ENCODE assay signal across 29 mouse cellular contexts in genomic region chr4:47022804-47023603, GRCm38 (mm10). TPM values are rescaled to one million over a fixed set of nuclear protein-coding genes. Genes with fewer than 3 reads are reported as not detected.
A peak's percentile ranks its signal among the peaks of the same experiment; 100 is the strongest.
DNase-seq lines count a peak whose midpoint lies in the region; ATAC-seq lines count a peak whose summit lies in the region.
"Had no signal": no experiment of that assay in that cellular context is flagged by ENCODE, and none has a peak within 500 bp of the region (broad histone marks: within the 10 kb centered on the region; RNA-seq: fewer than 3 reads in every experiment).

No protein-coding gene starts in this region.

- no peak overlapping the region for H3K4me2 ChIP-seq in heart, embryonic 14.5 days (ENCODE audit: low read length)
- no peak overlapping the region for H3K4me2 ChIP-seq in kidney, embryonic 16.5 days (replicated peaks; ENCODE audit: low read depth, low read length)
- H3K4me2 ChIP-seq in forebrain, embryonic 12.5 days = no peak overlapping the region
- H3K4me2 ChIP-seq: embryonic facial prominence, embryonic 13.5 days; forebrain, embryonic 13.5 days; heart, embryonic 11.5 days; heart, embryonic 15.5 days; hindbrain, embryonic 14.5 days had no signal

- no peak for DNase-seq in heart, postnatal 4 days
- DNase-seq in kidney, adult 18-20 months = no peak
- DNase-seq: adrenal gland, postnatal 10 days; adrenal gland, postnatal 36 days; B cell, adult 2 months; cerebellum, adult 18-20 months; cerebellum, adult 9-10 months; cerebellum, postnatal 14 days; gastrocnemius, postnatal 10 days; gastrocnemius, postnatal 36 days; heart, adult 11 months; heart, postnatal 10 days; heart, postnatal 36 days had no signal

- no peaks in the 10 kb centered on the region; the same call in 1 of the 2 replicates for H3K27me3 ChIP-seq in heart, embryonic 14.5 days (ENCODE audit: control insufficient read depth, insufficient read depth, low read length)
- H3K27me3 ChIP-seq in kidney, embryonic 16.5 days (ENCODE audit: insufficient read depth, low read length) = no peaks in the 10 kb centered on the region
- H3K27me3 ChIP-seq in forebrain, embryonic 12.5 days = no peaks in the 10 kb centered on the region
- H3K27me3 ChIP-seq: embryonic facial prominence, embryonic 13.5 days; forebrain, embryonic 13.5 days; heart, embryonic 15.5 days; Patski had no signal

- H3K4me3 ChIP-seq in heart, embryonic 14.5 days (ENCODE audit: control insufficient read depth in 1 of 2, insufficient read depth in 1 of 2, low read depth in 1 of 2, low read length in 2 of 2) = no peak overlapping the region
- no peak overlapping the region for H3K4me3 ChIP-seq in kidney, embryonic 16.5 days (ENCODE audit: low read length)
- H3K4me3 ChIP-seq in forebrain, embryonic 12.5 days (replicated peaks) = no peak overlapping the region
- H3K4me3 ChIP-seq: embryonic facial prominence, embryonic 13.5 days; erythroblast, embryonic 14.5 days; forebrain, embryonic 13.5 days; heart, embryonic 15.5 days had no signal

- no peak overlapping the region for H3K9ac ChIP-seq in heart, embryonic 14.5 days (ENCODE audit: low read length)
- H3K9ac ChIP-seq in kidney, embryonic 16.5 days (replicated peaks; ENCODE audit: low read length) = no peak overlapping the region
- H3K9ac ChIP-seq in forebrain, embryonic 12.5 days = no peak overlapping the region
- H3K9ac ChIP-seq: embryonic facial prominence, embryonic 13.5 days; forebrain, embryonic 13.5 days; heart, embryonic 15.5 days; hindbrain, embryonic 14.5 days had no signal

- H3K4me1 ChIP-seq in heart, embryonic 14.5 days (ENCODE audit: control insufficient read depth in 2 of 2, insufficient read depth in 2 of 2, low read length in 2 of 2) = peaks cover 5 to 10% of the 10 kb centered on the region in 2 experiments; a peak in 1 of 4 replicates
- no peaks in the 10 kb centered on the region for H3K4me1 ChIP-seq in kidney, embryonic 16.5 days (ENCODE audit: insufficient read depth, low read length)
- no peaks in the 10 kb centered on the region for H3K4me1 ChIP-seq in forebrain, embryonic 12.5 days
- H3K4me1 ChIP-seq: embryonic facial prominence, embryonic 13.5 days; forebrain, embryonic 13.5 days; heart, embryonic 15.5 days had no signal

- H3K9me3 ChIP-seq in heart, embryonic 14.5 days (ENCODE audit: control insufficient read depth, low read length) = no peaks in the 10 kb centered on the region
- H3K9me3 ChIP-seq in kidney, embryonic 16.5 days (ENCODE audit: low read length) = no peaks in the 10 kb centered on the region
- H3K9me3 ChIP-seq in forebrain, embryonic 12.5 days = no peaks in the 10 kb centered on the region
- H3K9me3 ChIP-seq: embryonic facial prominence, embryonic 13.5 days; forebrain, embryonic 13.5 days; heart, embryonic 15.5 days had no signal

- ATAC-seq in heart, embryonic 14.5 days (ENCODE audit: insufficient number of reproducible peaks, insufficient read depth, low FRiP score, low read depth) = peak; percentile 15; the same call in 1 of the 2 replicates
- peak; percentile 75 for ATAC-seq in kidney, embryonic 16.5 days (ENCODE audit: low FRiP score, low TSS enrichment)
- ATAC-seq in megakaryocyte, adult 5-6 weeks (ENCODE audit: poor library complexity, severe bottlenecking) = peak; percentile 64
- ATAC-seq in forebrain, embryonic 12.5 days (ENCODE audit: low FRiP score) = no peak
- ATAC-seq: forebrain, embryonic 13.5 days; forebrain, embryonic 16.5 days; hindbrain, postnatal 0 days; inflammation-experienced regulatory T-cells, adult 6 months; Patski had no signal

- 54% methylated on average over 10 of the region's 10 CpGs for WGBS in heart, embryonic 14.5 days
- WGBS in kidney, embryonic 16.5 days = 57% methylated on average over 10 of the region's 10 CpGs
- 85% methylated on average over 10 of the region's 10 CpGs for WGBS in forebrain, embryonic 12.5 days

- H3K36me3 ChIP-seq in heart, embryonic 14.5 days (ENCODE audit: control insufficient read depth, insufficient read depth, low read length) = peaks cover 6% of the 10 kb centered on the region; the same call in 1 of the 2 replicates
- H3K36me3 ChIP-seq in kidney, embryonic 16.5 days (ENCODE audit: insufficient read depth, low read length) = peaks cover 14% of the 10 kb centered on the region
- H3K36me3 ChIP-seq in forebrain, embryonic 12.5 days (replicated peaks) = peaks cover 11% of the 10 kb centered on the region
- H3K36me3 ChIP-seq: G1E; heart, embryonic 15.5 days had no signal

- no peak overlapping the region for H3K27ac ChIP-seq in heart, embryonic 14.5 days (replicated peaks in 1 of 2; ENCODE audit: control insufficient read depth in 1 of 2, insufficient read depth in 1 of 2, low read depth in 2 of 2, low read length in 2 of 2)
- H3K27ac ChIP-seq in kidney, embryonic 16.5 days (ENCODE audit: low read length) = no peak overlapping the region
- H3K27ac ChIP-seq in forebrain, embryonic 12.5 days = no peak overlapping the region
- H3K27ac ChIP-seq: embryonic facial prominence, embryonic 13.5 days; forebrain, embryonic 13.5 days; heart, embryonic 15.5 days; hindbrain, embryonic 14.5 days; hindbrain, postnatal 0 days had no signal

RNA-seq across cellular contexts. Expression of gene Gabbr2, which starts 31.3 kb away (rescaled TPM):
- 0.03 and 0.08 TPM in 2 replicates for polyA plus RNA-seq in heart, embryonic 14.5 days (2014; fragmentation: Nextera tagmentation; extraction: Ambion mirVana)
- total RNA-seq in heart, postnatal 4 days (2021) = under 1 TPM in 1 of 2 experiments, not detected in 1; 0.19 TPM
- 0.11 and 0.13 TPM in 2 replicates for polyA plus RNA-seq in kidney, embryonic 16.5 days (2015; fragmentation: Nextera tagmentation; extraction: Ambion mirVana)
- total RNA-seq in megakaryocyte, adult 5-6 weeks (2015) = 0.02 TPM in 1 of 2 replicates, not detected in the other
- total RNA-seq in megakaryocyte, adult 5-6 weeks (2017) = not detected in 2 replicates
- polyA plus RNA-seq in forebrain, embryonic 12.5 days (2016; fragmentation: Nextera tagmentation; extraction: Ambion mirVana) = 0.51 and 0.53 TPM in 2 replicates
- total RNA-seq: CH12.LX; heart, postnatal 36 days had no signal
- polyA plus RNA-seq: erythroblast, embryonic 14.5 days; G1E; inflammation-experienced regulatory T-cells, adult 6 months; Patski had no signal

RNA-seq across cellular contexts. Expression of gene Anks6, which starts 34.2 kb away (rescaled TPM):
- polyA plus RNA-seq in heart, embryonic 14.5 days (2014; fragmentation: Nextera tagmentation; extraction: Ambion mirVana) = 1.6 and 2.1 TPM in 2 replicates
- 1 to 10 TPM; 5.1 to 5.5 TPM for total RNA-seq in heart, postnatal 4 days (2021)
- polyA plus RNA-seq in kidney, embryonic 16.5 days (2015; fragmentation: Nextera tagmentation; extraction: Ambion mirVana) = 6.3 and 7.1 TPM in 2 replicates
- 0.16 and 0.41 TPM in 2 replicates for total RNA-seq in megakaryocyte, adult 5-6 weeks (2015)
- 0.28 and 0.44 TPM in 2 replicates for total RNA-seq in megakaryocyte, adult 5-6 weeks (2017)
- 5.6 and 6.1 TPM in 2 replicates for polyA plus RNA-seq in forebrain, embryonic 12.5 days (2016; fragmentation: Nextera tagmentation; extraction: Ambion mirVana)
- total RNA-seq: CH12.LX had no signal
- polyA plus RNA-seq: erythroblast, embryonic 14.5 days; G1E; inflammation-experienced regulatory T-cells, adult 6 months had no signal
